Mouse (Mus musculus) midbrain, embryonic 11.5 days (tissue): ENCODE results near the gene Rgs6. TPM values are rescaled to one million over a fixed set of nuclear protein-coding genes. Genes with fewer than 3 reads are reported as not detected.

ENCODE experiments used
- ATAC-seq: fragments of 200-750 bp; cut with Nextera tagmentation; 2 replicates; pipeline ENCODE4 v1.8.0; 2017; ENCODE audit warnings: moderate TSS enrichment, moderate library complexity; ENCODE audit not compliant: low FRiP score
- DNase-seq: peaks from one replicate; pipeline ENCODE4 v3.0.0; 2015; ENCODE audit warnings: low spot score; ENCODE audit errors: missing footprints
- H3K27ac ChIP-seq: fragments of 300-500 bp; sonication (generic); 2 replicates; pipeline ENCODE4 v1.5.1; 2014; ENCODE audit warnings: low read depth, low read length
- H3K27me3 ChIP-seq: fragments of 300-500 bp; sonication (generic); 2 replicates; pipeline ENCODE4 v1.6.1; 2014; ENCODE audit warnings: mild to moderate bottlenecking, low read length, moderate library complexity, mixed read lengths; ENCODE audit not compliant: control insufficient read depth, insufficient read depth
- H3K36me3 ChIP-seq: fragments of 300-500 bp; sonication (generic); 2 replicates; pipeline ENCODE4 v1.6.1; 2014; ENCODE audit warnings: mild to moderate bottlenecking, low read length, moderate library complexity, mixed read lengths; ENCODE audit not compliant: control insufficient read depth, insufficient read depth
- H3K4me1 ChIP-seq: fragments of 300-500 bp; sonication (generic); 2 replicates; pipeline ENCODE4 v1.6.1; 2014; ENCODE audit warnings: low read length; ENCODE audit not compliant: control insufficient read depth, insufficient read depth
- H3K4me2 ChIP-seq: fragments of 300-500 bp; sonication (generic); 2 replicates; pipeline ENCODE4 v1.6.1; 2014; ENCODE audit warnings: mild to moderate bottlenecking, moderate library complexity
- H3K4me3 ChIP-seq: fragments of 300-500 bp; sonication (generic); 2 replicates; pipeline ENCODE4 v1.5.1; 2014; ENCODE audit warnings: low read depth, low read length
- H3K9ac ChIP-seq: fragments of 300-500 bp; sonication (generic); 2 replicates; pipeline ENCODE4 v1.6.1; 2014; ENCODE audit warnings: low read length
- H3K9me3 ChIP-seq: fragments of 300-500 bp; sonication (generic); 2 replicates; pipeline ENCODE4 v1.6.1; 2016; ENCODE audit warnings: low read length; ENCODE audit not compliant: control insufficient read depth
- WGBS: fragments of 180-500 bp; shearing (Covaris S2); extraction: QIAGEN DNeasy Blood & Tissue Kit; methylation state at CpG from one replicate; pipeline ENCODE4 v1.1.7; 2014; 5-methylcytosine and 5-hydroxymethylcytosine counted together
- polyA plus RNA-seq: library from polyadenylated mRNA; unstranded; fragments of >200 nt; fragmentation: Nextera tagmentation; extraction: Ambion mirVana; gene quantifications from 2 replicates; pipeline ENCODE4 v1.2.1, GENCODE M21; 2014

Rgs6 gene
- polyA plus RNA-seq, 1 experiment from 2014 or later, result 0.64 TPM

GRCm38 (mm10) chr12:82723017-82723540 lies 135.0 kb downstream of the Rgs6 start:
- H3K9me3 ChIP-seq, result no peaks in the 10 kb centered on the region
- no peak overlapping the region for H3K27ac ChIP-seq
- H3K4me2 ChIP-seq, result no peak overlapping the region
- no peak overlapping the region for H3K4me3 ChIP-seq
- no peak for ATAC-seq
- WGBS, result 90% methylated on average over 8 of the region's 8 CpGs
- no peak overlapping the region for H3K9ac ChIP-seq
- no peak for DNase-seq
- no peaks in the 10 kb centered on the region for H3K4me1 ChIP-seq
- H3K27me3 ChIP-seq, result no peaks in the 10 kb centered on the region
- no peaks in the 10 kb centered on the region for H3K36me3 ChIP-seq

DNA sequence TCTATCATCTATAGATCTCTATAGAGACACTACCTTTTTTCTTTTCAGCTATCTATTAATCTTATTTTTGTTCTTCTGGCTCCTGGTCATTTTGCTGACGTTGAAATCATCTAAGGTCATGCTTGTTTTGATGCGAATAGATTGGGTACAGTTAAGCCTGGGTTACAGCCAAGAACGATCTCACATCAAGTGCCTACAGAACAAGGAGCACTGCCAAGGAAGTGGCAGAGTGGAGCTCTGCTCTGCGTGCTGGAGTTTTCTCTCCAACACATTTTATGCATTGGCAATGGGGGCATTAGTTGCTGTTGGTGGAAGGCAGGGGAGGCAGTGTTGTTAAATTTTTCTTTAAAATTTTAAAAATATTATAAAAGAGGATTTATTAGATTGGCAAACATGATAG lies 138.2 kb downstream of the Rgs6 start:
- H3K27ac ChIP-seq, result no peak overlapping the region
- H3K4me1 ChIP-seq, result no peaks in the 10 kb centered on the region
- H3K27me3 ChIP-seq, result no peaks in the 10 kb centered on the region
- no peaks in the 10 kb centered on the region for H3K36me3 ChIP-seq
- H3K9me3 ChIP-seq, result no peaks in the 10 kb centered on the region
- no peak overlapping the region for H3K4me3 ChIP-seq
- DNase-seq (no peak), ATAC-seq (no peak)
- 88% methylated on average over 4 of the region's 4 CpGs for WGBS
- no peak overlapping the region for H3K9ac ChIP-seq
- H3K4me2 ChIP-seq, result no peak overlapping the region

GRCm38 (mm10) chr12:82731587-82731986 lies 143.5 kb downstream of the Rgs6 start:
- H3K4me3 ChIP-seq, result no peak overlapping the region
- H3K9ac ChIP-seq, result no peak overlapping the region
- H3K4me2 ChIP-seq, result no peak overlapping the region
- no peaks in the 10 kb centered on the region for H3K4me1 ChIP-seq
- no peak overlapping the region for H3K27ac ChIP-seq
- no peaks in the 10 kb centered on the region for H3K36me3 ChIP-seq
- DNase-seq (no peak), ATAC-seq (no peak)
- no peaks in the 10 kb centered on the region for H3K9me3 ChIP-seq
- WGBS, result 79% methylated on average over 7 of the region's 7 CpGs
- H3K27me3 ChIP-seq, result no peaks in the 10 kb centered on the region

GRCm38 (mm10) chr12:82742955-82743354 lies 154.9 kb downstream of the Rgs6 start:
- Histone ChIP-seq H3K4me1 (no peaks in the 10 kb centered on the region), H3K4me3 (no peak overlapping the region), H3K9me3 (no peaks in the 10 kb centered on the region), H3K4me2 (no peak overlapping the region), H3K9ac (no peak overlapping the region), H3K36me3 (no peaks in the 10 kb centered on the region), H3K27ac (no peak overlapping the region), H3K27me3 (no peaks in the 10 kb centered on the region)
- 79% methylated on average over 3 of the region's 3 CpGs for WGBS
- ATAC-seq (no peak), DNase-seq (no peak)

DNA sequence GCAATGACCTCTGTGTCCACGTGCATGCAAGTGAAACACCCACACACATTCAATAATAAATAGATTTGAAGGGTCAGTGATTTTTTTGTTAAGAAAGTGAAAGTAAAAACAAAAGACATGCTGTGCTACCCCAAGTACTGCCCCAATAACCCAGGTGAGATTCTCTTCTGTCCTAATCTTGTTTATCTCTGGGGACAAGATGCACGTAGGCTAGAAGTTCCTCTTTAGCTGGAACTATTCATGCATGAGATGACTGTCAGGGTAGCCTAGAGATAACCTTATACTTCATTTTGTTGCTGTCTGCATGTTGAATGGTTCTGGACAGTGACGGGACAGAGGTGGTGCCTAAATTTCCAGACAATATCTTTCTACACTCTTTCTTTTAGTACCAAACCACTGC lies 155.9 kb downstream of the Rgs6 start:
- ATAC-seq, result no peak
- 42% methylated on average over 3 of the region's 3 CpGs for WGBS
- H3K4me1 ChIP-seq, result no peaks in the 10 kb centered on the region
- no peaks in the 10 kb centered on the region for H3K36me3 ChIP-seq
- H3K9ac ChIP-seq, result no peak overlapping the region
- no peaks in the 10 kb centered on the region for H3K9me3 ChIP-seq
- no peak overlapping the region for H3K4me2 ChIP-seq
- no peak overlapping the region for H3K27ac ChIP-seq
- H3K27me3 ChIP-seq, result no peaks in the 10 kb centered on the region
- no peak for DNase-seq
- H3K4me3 ChIP-seq, result no peak overlapping the region

- Histone ChIP-seq H3K4me3 (no peak overlapping the region), H3K4me1 (no peaks in the 10 kb centered on the region), H3K27me3 (no peaks in the 10 kb centered on the region), H3K27ac (no peak overlapping the region), H3K9ac (no peak overlapping the region), H3K4me2 (no peak overlapping the region), H3K36me3 (no peaks in the 10 kb centered on the region), H3K9me3 (no peaks in the 10 kb centered on the region)
- no peak for ATAC-seq
- WGBS, result 53% methylated on average over 3 of the region's 3 CpGs
- no peak for DNase-seq
Observed at GRCm38 (mm10) chr12:82744826-82745225, 156.7 kb downstream of the Rgs6 start.

DNA sequence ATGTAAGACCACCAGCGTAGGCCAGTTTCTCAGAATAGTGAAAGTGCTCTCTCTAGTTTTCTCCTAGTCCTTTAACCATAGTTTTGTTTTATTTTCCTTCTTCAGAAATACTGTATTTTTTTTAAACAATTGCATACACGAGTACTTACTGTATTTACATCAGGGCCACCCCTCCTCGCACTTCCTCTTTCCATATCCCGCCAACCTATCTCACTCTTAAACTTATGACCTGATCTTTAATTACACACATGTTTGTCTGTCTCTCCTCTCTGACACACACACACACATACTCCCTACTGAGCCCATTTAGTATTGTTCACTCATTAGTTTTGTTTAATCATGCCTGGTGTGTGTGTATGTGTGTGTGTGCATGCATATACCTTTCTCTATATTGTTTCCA lies 159.0 kb downstream of the Rgs6 start:
- H3K27me3 ChIP-seq, result no peaks in the 10 kb centered on the region
- ATAC-seq (no peak), DNase-seq (no peak)
- no peaks in the 10 kb centered on the region for H3K4me1 ChIP-seq
- no peaks in the 10 kb centered on the region for H3K36me3 ChIP-seq
- no peaks in the 10 kb centered on the region for H3K9me3 ChIP-seq
- H3K4me3 ChIP-seq, result no peak overlapping the region
- 95% methylated on average over 4 of the region's 4 CpGs for WGBS
- H3K27ac ChIP-seq, result no peak overlapping the region
- H3K4me2 ChIP-seq, result no peak overlapping the region
- H3K9ac ChIP-seq, result no peak overlapping the region

DNA sequence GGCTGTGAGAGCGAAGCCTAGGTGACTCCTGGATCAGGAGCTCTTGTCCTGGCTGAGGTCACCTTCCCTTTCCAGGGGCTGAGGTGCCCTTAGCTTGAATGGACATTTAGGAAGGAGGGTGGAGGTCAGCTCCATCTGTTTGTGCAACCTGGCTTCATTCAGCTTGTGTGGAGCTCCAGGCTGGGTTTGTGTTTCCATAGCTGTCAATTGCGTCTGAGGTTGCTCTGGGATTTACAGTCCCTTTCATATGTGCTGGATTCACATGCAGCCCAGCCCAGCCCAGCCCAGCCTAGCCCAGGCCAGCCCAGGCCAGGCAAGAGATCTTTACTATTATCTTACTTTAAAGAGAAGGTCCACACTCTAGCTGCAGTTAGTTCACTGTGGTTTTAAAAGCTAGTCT lies 163.8 kb downstream of the Rgs6 start:
- Histone ChIP-seq H3K4me3 (no peak overlapping the region), H3K27ac (no peak overlapping the region), H3K4me1 (no peaks in the 10 kb centered on the region), H3K9ac (no peak overlapping the region), H3K9me3 (no peaks in the 10 kb centered on the region), H3K4me2 (no peak overlapping the region), H3K36me3 (no peaks in the 10 kb centered on the region), H3K27me3 (no peaks in the 10 kb centered on the region)
- ATAC-seq, result no peak
- DNase-seq, result peak; percentile 54
- 84% methylated on average over 2 of the region's 2 CpGs for WGBS

DNA sequence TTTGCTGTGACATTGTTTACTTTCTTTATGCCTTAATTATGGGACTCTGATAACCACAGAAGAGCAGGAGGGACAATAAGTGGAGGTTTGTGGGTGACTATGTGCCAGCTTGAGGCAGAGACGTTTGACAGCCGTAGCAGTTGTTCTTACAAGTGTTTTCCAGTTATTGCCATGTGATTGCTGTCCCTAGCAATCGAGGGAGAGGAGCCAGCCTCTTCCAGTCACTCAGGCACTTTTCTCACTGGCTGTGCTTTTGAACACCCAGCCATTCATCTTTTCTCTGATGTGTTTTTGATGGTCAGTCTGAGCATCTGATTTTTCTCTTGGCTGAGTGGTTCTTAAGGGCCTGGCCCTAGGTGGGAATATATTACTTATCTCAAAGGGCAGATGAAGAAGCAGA lies 166.4 kb downstream of the Rgs6 start:
- Histone ChIP-seq H3K9me3 (no peaks in the 10 kb centered on the region), H3K27ac (no peak overlapping the region), H3K36me3 (no peaks in the 10 kb centered on the region), H3K4me2 (no peak overlapping the region), H3K9ac (no peak overlapping the region), H3K27me3 (no peaks in the 10 kb centered on the region), H3K4me3 (no peak overlapping the region), H3K4me1 (no peaks in the 10 kb centered on the region)
- DNase-seq, result peak; percentile 19
- WGBS, result 70% methylated on average over 3 of the region's 3 CpGs
- ATAC-seq, result no peak

GRCm38 (mm10) chr12:82756756-82757155 lies 168.7 kb downstream of the Rgs6 start:
- 86% methylated on average over 6 of the region's 6 CpGs for WGBS
- DNase-seq, result peak; percentile 72
- H3K9me3 ChIP-seq, result no peaks in the 10 kb centered on the region
- no peak overlapping the region for H3K27ac ChIP-seq
- H3K9ac ChIP-seq, result no peak overlapping the region
- no peaks in the 10 kb centered on the region for H3K4me1 ChIP-seq
- H3K4me2 ChIP-seq, result no peak overlapping the region
- no peak for ATAC-seq
- no peaks in the 10 kb centered on the region for H3K36me3 ChIP-seq
- H3K27me3 ChIP-seq, result no peaks in the 10 kb centered on the region
- no peak overlapping the region for H3K4me3 ChIP-seq
